Mouse (Mus musculus): ENCODE data around the gene Gm20696. TPM values are rescaled to one million over a fixed set of nuclear protein-coding genes. Genes with fewer than 3 reads are reported as not detected.

The Gm20696 gene
- polyA plus RNA-seq, 1 experiment from 2014 or later, result 0.03 TPM

DNA sequence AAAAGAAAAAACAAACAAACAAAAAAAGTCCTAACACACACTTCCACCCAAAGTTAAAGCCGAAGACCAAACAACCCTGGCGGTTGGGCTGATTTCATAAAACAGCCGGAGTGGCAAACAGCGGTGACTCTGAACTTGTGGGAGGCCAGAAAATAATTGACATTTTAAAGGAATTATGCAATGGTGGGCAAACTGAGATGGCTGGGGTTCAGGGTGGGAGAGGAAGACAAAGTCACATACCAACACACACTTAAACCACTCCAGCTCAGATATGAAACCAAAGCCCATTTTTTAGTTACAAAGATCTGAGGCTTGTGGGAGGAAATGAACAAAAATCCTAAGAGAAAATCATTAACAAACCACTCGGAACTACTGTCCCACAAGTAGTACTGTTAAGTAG, 126.5 kb downstream of the Gm20696 start:
- no peak overlapping the region for H3K4me3 ChIP-seq (ENCODE audit: inconsistent target)
- no peaks in the 10 kb centered on the region for H3K36me3 ChIP-seq (ENCODE audit: inconsistent target)
- WGBS (ENCODE audit: missing documents), result 97% methylated on average over 5 of the region's 5 CpGs
- no peaks in the 10 kb centered on the region for H3K79me2 ChIP-seq (ENCODE audit: inconsistent target)
- no peak overlapping the region for H3K27ac ChIP-seq

DNA sequence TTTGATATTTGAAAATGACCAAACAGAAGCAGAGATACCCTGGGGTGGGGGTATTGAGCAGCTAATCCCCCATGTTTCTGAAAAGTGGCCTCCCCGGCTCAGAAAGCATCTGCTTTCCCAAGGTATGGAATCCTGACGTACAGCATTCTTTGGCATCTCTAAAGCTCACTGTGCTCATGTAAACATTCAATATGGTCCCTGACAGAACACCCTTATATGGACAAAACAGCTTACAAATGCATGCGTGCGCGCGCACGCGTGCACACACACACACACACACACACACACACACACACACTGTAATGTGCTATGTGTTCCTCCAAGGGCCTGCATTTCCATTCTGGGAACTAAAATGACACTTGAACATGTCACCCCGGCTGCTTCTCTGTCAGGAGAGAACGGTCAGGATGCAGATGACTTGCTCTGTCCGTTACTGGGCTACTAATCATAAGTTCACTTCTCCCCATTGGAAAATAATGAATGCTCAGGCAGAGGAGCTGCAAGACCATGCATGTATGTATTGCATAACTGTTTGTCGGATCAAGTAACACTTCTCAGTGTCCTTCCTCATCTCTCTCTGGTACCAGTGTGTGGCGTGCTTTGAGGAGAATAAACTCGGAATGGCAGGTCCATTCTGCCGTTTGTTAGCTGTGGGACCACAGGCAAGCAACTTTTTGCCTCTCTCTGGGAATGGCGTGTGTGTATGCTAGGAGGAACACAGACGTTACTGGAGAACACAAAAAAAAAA, 128.2 kb downstream of the Gm20696 start:
- 79% methylated on average over 17 of the region's 17 CpGs for WGBS (ENCODE audit: missing documents)

DNA sequence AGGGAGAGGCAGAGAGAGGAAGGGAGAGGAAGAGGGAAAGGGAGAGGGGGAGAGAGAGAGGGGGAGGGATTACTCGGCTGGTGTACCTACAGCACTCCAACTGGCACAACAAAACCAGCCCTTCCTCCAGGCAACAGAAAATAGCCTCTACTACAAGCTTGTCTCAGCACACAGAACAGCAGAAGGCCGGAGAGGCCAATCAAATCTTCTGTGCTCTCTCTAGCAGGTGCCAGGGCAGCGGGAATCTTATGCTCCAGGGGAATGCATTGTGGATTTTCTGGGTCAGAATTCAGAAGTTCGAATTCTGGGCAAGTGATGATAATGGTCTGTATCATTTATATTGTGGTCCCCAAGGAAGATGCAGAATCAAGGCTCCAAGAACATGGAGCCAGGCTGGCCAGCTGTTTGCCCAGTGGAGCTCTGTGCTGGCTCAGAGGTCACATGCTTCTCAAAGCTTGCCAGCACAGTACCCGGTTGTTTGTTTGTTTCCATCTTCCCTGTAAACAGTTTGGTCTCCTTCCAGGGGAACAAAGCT, 132.3 kb downstream of the Gm20696 start:
- Histone ChIP-seq H3K27ac (no peak overlapping the region), H3K4me3 (ENCODE audit: inconsistent target) (no peak overlapping the region), H3K79me2 (ENCODE audit: inconsistent target) (no peaks in the 10 kb centered on the region), H3K36me3 (ENCODE audit: inconsistent target) (no peaks in the 10 kb centered on the region)
- 93% methylated on average over 5 of the region's 5 CpGs for WGBS (ENCODE audit: missing documents)

More for the DNA sequence above, 128.2 kb downstream of the Gm20696 start:
- no peaks in the 10 kb centered on the region for H3K36me3 ChIP-seq (ENCODE audit: inconsistent target)
- H3K4me3 ChIP-seq (ENCODE audit: inconsistent target), result no peak overlapping the region
- no peaks in the 10 kb centered on the region for H3K79me2 ChIP-seq (ENCODE audit: inconsistent target)
- no peak overlapping the region for H3K27ac ChIP-seq

DNA sequence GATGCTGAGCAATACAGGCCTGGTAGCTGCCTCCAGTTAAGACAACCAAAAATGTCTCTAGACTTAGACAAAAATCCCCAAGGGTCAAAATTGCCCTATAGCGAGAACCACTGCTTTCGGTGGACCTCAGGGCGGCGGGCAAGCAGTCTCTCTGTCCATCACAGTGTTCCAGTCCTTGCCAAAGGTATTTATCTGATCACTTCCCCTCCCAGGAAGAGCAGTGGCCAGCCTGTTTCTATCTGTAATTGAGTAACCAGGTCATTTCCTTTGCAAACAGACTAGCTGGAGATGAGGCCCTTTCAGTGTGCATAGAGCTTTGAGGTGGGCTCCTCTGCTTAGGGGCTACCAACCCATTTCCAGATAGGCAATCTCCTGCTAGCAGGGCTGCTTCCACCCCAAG, 134.1 kb downstream of the Gm20696 start:
- H3K79me2 ChIP-seq (ENCODE audit: inconsistent target), result no peaks in the 10 kb centered on the region
- WGBS (ENCODE audit: missing documents), result 100% methylated on average over 4 of the region's 4 CpGs
- H3K27ac ChIP-seq, result no peak overlapping the region
- no peaks in the 10 kb centered on the region for H3K36me3 ChIP-seq (ENCODE audit: inconsistent target)
- H3K4me3 ChIP-seq (ENCODE audit: inconsistent target), result no peak overlapping the region

DNA sequence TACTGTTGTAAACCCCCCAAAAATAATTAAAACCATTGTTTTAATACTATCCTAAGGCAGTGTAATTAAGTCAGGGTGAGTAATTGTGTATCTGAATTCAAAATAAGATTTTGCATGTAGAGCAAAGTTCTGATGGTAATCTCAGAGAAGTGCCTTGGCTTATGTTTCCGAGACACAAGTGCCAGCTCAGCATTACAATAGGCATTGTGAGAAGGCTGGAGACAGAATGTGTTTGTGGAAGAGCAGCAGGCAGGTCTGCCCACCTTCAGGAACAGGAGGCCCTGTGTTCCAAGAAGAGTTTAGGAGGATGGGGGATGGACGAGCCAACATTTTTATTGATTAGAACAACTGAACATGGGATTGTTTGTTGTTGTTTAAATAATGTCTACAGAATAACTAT, 137.6 kb downstream of the Gm20696 start:
- no peak overlapping the region for H3K27ac ChIP-seq
- no peak overlapping the region for H3K4me3 ChIP-seq (ENCODE audit: inconsistent target)
- no peaks in the 10 kb centered on the region for H3K36me3 ChIP-seq (ENCODE audit: inconsistent target)
- no peaks in the 10 kb centered on the region for H3K79me2 ChIP-seq (ENCODE audit: inconsistent target)
- WGBS (ENCODE audit: missing documents), result 92% methylated on average over 2 of the region's 2 CpGs

DNA sequence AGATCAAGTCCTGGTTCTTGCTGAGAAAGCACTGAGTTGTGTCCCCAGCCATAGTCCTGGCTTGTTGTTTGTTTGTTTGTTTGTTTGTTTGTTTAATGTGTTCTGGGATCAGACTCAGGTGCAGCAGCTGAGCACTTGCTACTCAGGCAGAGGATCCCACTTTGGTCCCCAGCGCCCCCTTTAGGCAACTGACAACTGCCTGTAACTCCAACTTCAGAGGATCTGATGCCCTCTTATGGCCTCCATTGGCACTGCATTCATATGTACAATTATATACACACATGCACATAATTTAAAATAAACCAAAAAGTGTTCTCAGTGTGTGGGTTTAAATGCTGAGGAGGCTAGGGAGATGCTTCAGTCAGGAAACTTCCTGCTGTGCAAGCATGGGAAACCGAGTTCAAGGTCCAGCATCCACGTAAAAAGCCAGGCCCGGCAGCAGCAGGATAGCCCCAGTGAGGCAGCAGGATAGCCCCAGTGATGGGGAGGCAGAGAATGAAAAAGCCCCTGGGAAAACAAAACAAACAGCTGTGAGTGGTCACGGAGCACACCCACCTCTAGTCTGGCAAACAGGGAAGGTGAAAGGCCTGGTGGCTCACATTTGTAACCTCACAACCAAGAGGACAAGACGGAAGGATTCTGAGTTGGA, 139.0 kb downstream of the Gm20696 start:
- Histone ChIP-seq H3K4me3 (ENCODE audit: inconsistent target) (no peak overlapping the region), H3K36me3 (ENCODE audit: inconsistent target) (no peaks in the 10 kb centered on the region), H3K27ac (no peak overlapping the region), H3K79me2 (ENCODE audit: inconsistent target) (no peaks in the 10 kb centered on the region)
- WGBS (ENCODE audit: missing documents), result 94% methylated on average over 6 of the region's 6 CpGs

DNA sequence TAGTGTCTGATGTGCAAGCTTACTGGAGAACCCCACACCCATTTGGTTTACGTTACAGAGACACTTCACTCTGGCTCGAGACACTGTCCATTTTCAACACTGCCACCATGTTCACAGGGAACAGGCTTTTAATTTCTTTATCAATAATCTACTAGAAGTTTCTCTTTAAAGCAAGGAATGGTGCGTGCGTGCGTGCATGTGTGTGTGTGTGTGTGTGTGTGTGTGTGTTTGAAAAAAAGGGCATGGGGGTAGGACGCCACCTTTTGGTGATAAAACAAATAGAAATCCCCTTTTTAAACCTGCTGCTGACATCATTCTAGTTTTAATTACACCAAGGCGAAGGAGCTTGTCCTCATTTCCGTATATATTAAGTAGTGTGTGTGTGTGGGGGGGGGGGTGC, 141.2 kb downstream of the Gm20696 start:
- WGBS (ENCODE audit: missing documents), result 65% methylated on average over 8 of the region's 8 CpGs
- H3K79me2 ChIP-seq (ENCODE audit: inconsistent target), result no peaks in the 10 kb centered on the region; the same call in 1 of the 2 replicates
- H3K27ac ChIP-seq, result no peak overlapping the region
- no peak overlapping the region for H3K4me3 ChIP-seq (ENCODE audit: inconsistent target)
- no peaks in the 10 kb centered on the region for H3K36me3 ChIP-seq (ENCODE audit: inconsistent target)

DNA sequence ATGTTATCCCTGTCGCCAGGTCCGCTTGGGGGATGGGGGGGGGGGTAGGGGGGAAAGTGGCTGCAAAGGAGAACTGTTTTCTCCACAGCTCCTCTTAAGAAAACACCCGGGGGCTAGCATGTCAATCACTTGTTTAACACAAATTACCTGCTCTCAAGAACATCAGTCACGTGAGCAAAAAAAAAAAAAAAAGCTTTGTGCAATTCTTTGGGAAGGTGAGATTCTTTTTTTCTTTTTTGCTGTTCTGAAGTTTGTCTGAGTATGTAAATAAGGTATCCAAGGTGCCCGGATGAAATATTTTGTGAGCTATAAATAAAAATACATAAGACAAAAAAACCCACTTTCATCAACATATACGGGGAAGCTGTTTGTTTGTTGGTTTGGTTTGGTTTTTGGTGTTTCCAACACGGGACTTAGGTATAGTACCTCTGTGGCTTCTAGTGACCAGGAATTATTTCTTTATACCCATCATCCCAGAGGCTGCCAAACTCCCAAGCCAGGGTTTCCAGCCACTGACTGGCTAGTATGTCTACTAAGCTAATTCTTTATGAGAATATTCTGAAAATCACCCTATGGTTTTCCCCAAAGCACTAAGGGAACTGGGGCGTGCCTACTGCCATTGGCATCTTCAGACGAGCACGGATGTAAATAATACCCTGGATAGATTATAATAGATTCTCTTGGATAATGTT, 142.8 kb downstream of the Gm20696 start:
- H3K36me3 ChIP-seq (ENCODE audit: inconsistent target), result no peaks in the 10 kb centered on the region
- WGBS (ENCODE audit: missing documents), result 48% methylated on average over 10 of the region's 10 CpGs
- H3K4me3 ChIP-seq (ENCODE audit: inconsistent target), result peak overlapping the region; percentile 89
- H3K27ac ChIP-seq, result peak overlapping the region; percentile 88
- H3K79me2 ChIP-seq (ENCODE audit: inconsistent target), result no peaks in the 10 kb centered on the region; the same call in 1 of the 2 replicates

DNA sequence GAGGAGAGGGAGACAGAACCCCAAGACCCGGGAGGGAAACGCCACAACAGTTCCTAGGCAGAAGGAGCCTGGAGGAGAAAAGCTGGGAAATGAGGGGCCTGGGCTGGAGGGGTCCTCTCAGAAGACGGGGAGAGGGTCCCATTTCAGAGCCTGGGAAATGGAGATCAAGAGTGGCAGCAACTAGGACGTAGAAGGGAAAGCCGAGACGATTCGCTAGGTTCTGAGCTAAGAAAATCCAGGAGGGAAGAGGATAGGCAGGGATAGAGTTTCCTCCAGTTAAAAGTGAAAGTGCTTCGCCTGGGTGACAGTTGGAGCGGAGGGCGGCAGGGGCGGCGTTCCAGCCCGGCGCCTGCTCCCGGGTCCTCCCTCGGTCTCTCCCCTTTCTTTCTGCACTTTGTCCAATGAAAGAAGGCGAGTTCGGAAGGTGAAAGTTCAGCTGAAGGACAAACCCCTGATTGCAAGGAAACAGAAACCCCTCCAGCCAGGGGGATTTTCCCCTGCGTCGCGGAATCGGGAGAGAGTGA, 143.4 kb downstream of the Gm20696 start:
- Histone ChIP-seq H3K79me2 (ENCODE audit: inconsistent target) (peaks cover 1% of the 10 kb centered on the region), H3K36me3 (ENCODE audit: inconsistent target) (no peaks in the 10 kb centered on the region), H3K27ac (peak overlapping the region; percentile 88), H3K4me3 (ENCODE audit: inconsistent target) (peak overlapping the region; percentile 89)
- under 1% methylated on average over 22 of the region's 22 CpGs for WGBS (ENCODE audit: missing documents)

DNA sequence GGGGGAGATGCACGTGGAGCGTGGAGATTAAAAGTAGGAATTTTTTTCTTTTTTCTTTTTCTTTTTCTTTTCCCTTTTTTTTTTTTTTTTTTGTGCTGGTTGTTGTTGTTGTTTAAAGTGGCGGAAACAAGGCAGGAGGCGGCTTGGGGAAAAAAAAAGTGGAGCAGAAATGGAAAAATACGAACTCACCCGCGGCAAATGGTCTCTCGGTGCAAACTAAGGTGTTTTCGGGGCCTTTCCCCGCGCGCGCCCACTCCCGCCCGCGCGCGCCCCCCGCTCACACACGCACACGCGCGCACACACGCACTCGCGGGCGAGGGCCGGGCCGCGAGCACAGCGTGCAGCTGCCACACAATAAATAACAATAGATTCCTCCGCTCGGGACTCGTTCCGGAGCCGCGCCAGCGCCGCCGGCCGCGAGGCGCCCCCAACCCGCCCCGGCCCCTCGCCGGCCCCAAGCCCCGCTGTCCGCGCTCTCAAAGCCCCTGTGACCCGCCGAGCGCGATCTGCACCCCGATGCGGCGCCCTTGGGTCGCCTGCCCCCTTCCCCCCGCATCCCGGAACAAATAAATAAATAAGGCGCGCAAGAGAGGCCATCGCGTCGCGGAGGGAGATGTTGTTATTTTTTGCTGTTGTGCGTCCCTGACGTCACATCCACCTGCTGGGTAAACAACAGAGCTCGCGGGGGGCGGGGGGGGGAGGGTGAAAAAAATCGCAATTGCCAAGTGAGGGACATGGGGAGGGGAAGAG, 144.1 kb downstream of the Gm20696 start, which contains the start of gene Foxp1:
TSS of gene Foxp1 (minus strand) at position 363 of the 750 bp plus-strand sequence.
- Histone ChIP-seq H3K27ac (peak within 1 kb of the TSS; percentile 88), H3K79me2 (ENCODE audit: inconsistent target) (peaks cover 8% of the 10 kb centered on the region), H3K4me3 (ENCODE audit: inconsistent target) (peak within 1 kb of the TSS; percentile 89), H3K36me3 (ENCODE audit: inconsistent target) (no peaks in the 10 kb centered on the region)
- 2% methylated on average over 45 of the region's 72 CpGs for WGBS (ENCODE audit: missing documents)

DNA sequence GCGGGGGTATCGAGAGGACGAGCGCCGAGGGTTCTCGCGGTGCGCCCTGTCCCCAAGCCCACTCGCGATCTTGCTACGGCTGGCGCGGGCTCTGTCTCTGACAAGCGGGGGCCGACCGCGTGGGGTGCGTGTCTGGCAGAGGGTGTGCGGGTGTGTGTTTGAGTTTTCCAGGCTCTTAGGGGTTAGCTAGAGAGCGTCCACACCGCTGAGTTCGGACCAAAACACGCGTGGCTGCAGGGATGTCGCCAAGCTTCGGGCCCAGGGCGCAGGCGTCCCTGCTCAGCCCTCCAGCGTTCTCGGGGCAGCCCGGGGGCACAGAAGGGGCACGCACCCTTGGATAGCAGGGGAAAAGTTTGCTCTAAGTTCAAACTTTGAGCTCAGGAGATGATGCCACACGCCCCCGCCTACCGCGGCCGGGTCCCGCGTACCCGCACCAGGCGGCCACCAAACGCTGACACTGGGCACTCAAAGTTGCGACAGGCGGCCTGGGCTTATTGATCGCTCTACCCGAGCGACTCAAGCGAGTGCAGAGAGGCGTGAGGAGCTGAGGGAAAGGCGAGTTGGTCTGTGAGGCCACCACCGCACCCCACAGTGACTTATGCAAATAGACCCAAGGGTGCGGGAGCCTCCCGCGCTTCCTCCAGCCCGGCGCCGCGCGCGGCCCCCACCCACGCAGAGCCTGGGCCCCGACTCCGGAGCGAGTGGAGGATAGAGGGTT, 144.8 kb downstream of the Gm20696 start:
- H3K79me2 ChIP-seq (ENCODE audit: inconsistent target), result peaks cover 15% of the 10 kb centered on the region
- H3K27ac ChIP-seq, result peak overlapping the region; percentile 46
- H3K36me3 ChIP-seq (ENCODE audit: inconsistent target), result no peaks in the 10 kb centered on the region
- under 1% methylated on average over 56 of the region's 64 CpGs for WGBS (ENCODE audit: missing documents)
- peak overlapping the region; percentile 80 for H3K4me3 ChIP-seq (ENCODE audit: inconsistent target)

DNA sequence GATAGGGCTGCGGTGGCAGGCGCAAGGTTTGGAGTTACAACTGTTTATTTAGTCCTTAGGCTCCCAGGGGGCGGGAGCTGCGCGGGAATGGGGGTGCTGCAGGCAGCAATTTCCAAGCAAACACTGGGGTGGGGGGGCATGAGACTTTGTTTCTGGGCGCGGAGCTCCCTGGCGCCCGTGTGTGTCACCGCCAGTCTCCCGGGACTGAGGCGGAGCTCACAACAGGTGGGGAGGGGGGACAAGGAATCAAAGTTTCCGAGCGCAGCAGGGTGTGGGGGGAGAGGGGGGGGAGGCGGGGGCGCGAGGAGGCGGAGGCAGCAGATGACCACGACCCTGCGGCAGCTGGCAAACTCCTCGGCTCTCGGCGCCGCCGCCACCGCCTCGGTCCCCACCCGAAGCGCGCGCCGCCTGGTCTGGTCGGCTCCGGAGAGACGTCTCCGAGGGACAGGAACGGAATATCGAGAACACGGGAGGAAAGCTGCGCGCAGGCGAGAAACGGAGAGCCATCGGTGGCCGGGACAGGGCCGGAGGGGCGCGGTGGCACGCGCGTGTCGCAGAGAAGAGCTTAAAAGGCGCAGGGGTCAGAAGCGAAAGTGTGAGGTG, 145.5 kb downstream of the Gm20696 start:
- 1% methylated on average over 51 of the region's 54 CpGs for WGBS (ENCODE audit: missing documents)
- H3K36me3 ChIP-seq (ENCODE audit: inconsistent target), result no peaks in the 10 kb centered on the region
- peak overlapping the region; percentile 80 for H3K4me3 ChIP-seq (ENCODE audit: inconsistent target)
- H3K27ac ChIP-seq, result peak overlapping the region; percentile 58
- peaks cover 21% of the 10 kb centered on the region for H3K79me2 ChIP-seq (ENCODE audit: inconsistent target)

DNA sequence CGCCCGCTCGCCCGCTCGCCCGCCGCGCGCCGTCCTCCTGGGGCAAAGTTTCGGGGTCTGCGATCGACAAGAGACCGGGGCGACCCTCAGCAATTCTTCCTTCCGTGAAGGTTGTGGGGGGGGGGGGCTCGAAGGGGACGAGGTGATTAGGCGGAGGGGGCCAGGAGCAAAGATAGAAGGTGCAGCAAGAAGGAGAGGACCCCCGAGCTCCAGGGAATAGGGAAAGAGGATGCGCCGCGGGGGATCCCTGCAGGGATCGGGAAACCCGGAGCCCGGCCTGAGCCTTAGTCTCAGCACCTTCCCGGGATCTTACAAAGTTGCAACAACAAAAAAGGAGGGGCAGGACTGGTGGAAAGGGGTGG, 145.9 kb downstream of the Gm20696 start:
- whole genome bisulfite sequencing (ENCODE audit: missing documents), result 1% methylated on average over 27 of the region's 27 CpGs

More for the DNA sequence above, 145.9 kb downstream of the Gm20696 start:
- Histone ChIP-seq H3K36me3 (ENCODE audit: inconsistent target) (no peaks in the 10 kb centered on the region), H3K27ac (peak overlapping the region; percentile 58), H3K4me3 (ENCODE audit: inconsistent target) (peak overlapping the region; percentile 80), H3K79me2 (ENCODE audit: inconsistent target) (peaks cover 26% of the 10 kb centered on the region)
